ENCODE assay signal across 28 mouse cellular contexts in genomic region chr12:88644281-88644680, GRCm38 (mm10).
"Had no signal": no experiment of that assay in that cellular context is flagged by ENCODE, and none has a peak within 500 bp of the region (broad histone marks: within the 10 kb centered on the region; RNA-seq: fewer than 3 reads in every experiment).

No protein-coding gene starts in this region.

- H3K4me1 ChIP-seq: heart, embryonic 10.5 days; heart, embryonic 13.5 days; heart, embryonic 15.5 days; hindbrain, embryonic 10.5 days; hindbrain, embryonic 12.5 days; intestine, embryonic 15.5 days; limb, embryonic 13.5 days; limb, embryonic 15.5 days; liver, embryonic 12.5 days had no signal

- ATAC-seq: hindbrain, embryonic 16.5 days; inflammation-experienced regulatory T-cells, adult 6 months; intestine, embryonic 15.5 days; intestine, postnatal 0 days; liver, embryonic 12.5 days had no signal

- H3K27ac ChIP-seq: gastrocnemius, adult 2 months; heart, embryonic 10.5 days; heart, embryonic 13.5 days; heart, embryonic 15.5 days; hindbrain, embryonic 10.5 days; hindbrain, embryonic 12.5 days; hindbrain, embryonic 14.5 days; intestine, embryonic 15.5 days; layer of hippocampus, adult 2 months; left cerebral cortex, adult 2 months; limb, embryonic 13.5 days; limb, embryonic 15.5 days; liver, embryonic 12.5 days; liver, embryonic 14.5 days had no signal

- H3K36me3 ChIP-seq: heart, embryonic 10.5 days; heart, embryonic 13.5 days; heart, embryonic 15.5 days; hindbrain, embryonic 10.5 days; hindbrain, embryonic 12.5 days; intestine, embryonic 15.5 days; limb, embryonic 13.5 days; limb, embryonic 15.5 days; liver, embryonic 12.5 days had no signal

- H3K4me3 ChIP-seq: gastrocnemius, adult 2 months; heart, embryonic 10.5 days; heart, embryonic 13.5 days; heart, embryonic 15.5 days; hindbrain, embryonic 10.5 days; hindbrain, embryonic 12.5 days; intestine, embryonic 15.5 days; layer of hippocampus, adult 2 months; left cerebral cortex, adult 2 months; limb, embryonic 13.5 days; limb, embryonic 15.5 days; liver, embryonic 12.5 days had no signal

- H3K27me3 ChIP-seq: heart, embryonic 13.5 days; heart, embryonic 15.5 days; hindbrain, embryonic 12.5 days; intestine, embryonic 15.5 days; limb, embryonic 13.5 days; limb, embryonic 15.5 days; liver, embryonic 12.5 days had no signal

- H3K9me3 ChIP-seq: heart, embryonic 10.5 days; heart, embryonic 13.5 days; heart, embryonic 15.5 days; hindbrain, embryonic 10.5 days; hindbrain, embryonic 12.5 days; intestine, embryonic 15.5 days; limb, embryonic 13.5 days; limb, embryonic 15.5 days; liver, embryonic 12.5 days had no signal

- H3K9ac ChIP-seq: heart, embryonic 13.5 days; heart, embryonic 15.5 days; hindbrain, embryonic 12.5 days; hindbrain, embryonic 14.5 days; intestine, embryonic 15.5 days; limb, embryonic 13.5 days; limb, embryonic 15.5 days; liver, embryonic 12.5 days; liver, embryonic 14.5 days had no signal

- DNase-seq: gastrocnemius, adult 2 months; gastrocnemius, postnatal 10 days; gastrocnemius, postnatal 25 days; heart, adult 18-20 months; heart, postnatal 14 days; heart, postnatal 4 days; kidney, adult 18-20 months; kidney, adult 8-10 months; kidney, postnatal 10 days; kidney, postnatal 25 days; kidney, postnatal 4 days; left cerebral cortex, postnatal 4 days had no signal

- H3K4me2 ChIP-seq: heart, embryonic 13.5 days; heart, embryonic 15.5 days; hindbrain, embryonic 12.5 days; hindbrain, embryonic 14.5 days; intestine, embryonic 15.5 days; limb, embryonic 13.5 days; limb, embryonic 15.5 days; liver, embryonic 12.5 days had no signal
